Mouse (Mus musculus): ENCODE results near the gene Atp2a2. TPM values are rescaled to one million over a fixed set of nuclear protein-coding genes. Genes with fewer than 3 reads are reported as not detected.
A peak's percentile ranks its signal among the peaks of the same experiment; 100 is the strongest.

The Atp2a2 gene
- total RNA-seq (2021): 100 to 1,000 TPM; 447 to 563 TPM
- long read RNA-seq, experiment 1, full-length matches to known transcripts: 67 of 95 reads
- long read RNA-seq, experiment 1, partial matches to known transcripts: 13 of 95 reads
- long read RNA-seq, experiment 1, other reads (novel, unspliced or antisense): 15 of 95 reads
- long read RNA-seq, experiment 2, full-length matches to known transcripts: 69 of 81 reads
- long read RNA-seq, experiment 2, partial matches to known transcripts: 7 of 81 reads
- long read RNA-seq, experiment 2, other reads (novel, unspliced or antisense): 5 of 81 reads

- DNase-seq (ENCODE audit: low spot score): peak; percentile 84
These were observed at the start of gene Atp2a2 for GRCm38 (mm10) chr5:122502077-122502941. Gene Atp2a2, minus strand, starts transcription at chr5:122502225.

DNA sequence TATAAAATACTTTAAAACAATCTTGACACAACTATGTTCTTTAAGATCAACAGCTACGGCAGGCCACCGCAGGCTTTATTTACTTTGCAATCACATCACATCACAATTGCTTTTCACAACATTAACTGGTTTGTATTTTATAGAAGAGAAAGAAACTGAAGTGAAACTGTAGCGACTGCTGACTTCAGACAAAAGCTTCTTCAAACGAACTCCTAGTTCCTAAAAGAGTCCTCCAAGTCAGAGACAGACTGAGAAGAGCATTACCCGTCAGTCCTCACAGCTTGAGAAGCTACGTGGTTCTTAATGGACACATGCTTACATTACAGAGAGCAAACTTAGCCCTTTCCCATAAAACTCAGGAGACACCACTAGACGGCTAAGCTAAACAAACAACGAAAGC is 48.4 kb upstream of the Atp2a2 start:
- no peak for DNase-seq (ENCODE audit: low spot score)

- no peak for DNase-seq (ENCODE audit: low spot score)
These were observed 46.6 kb upstream of the Atp2a2 start for GRCm38 (mm10) chr5:122548671-122549070.

- no peak for DNase-seq (ENCODE audit: low spot score)
These were observed 45.8 kb upstream of the Atp2a2 start for GRCm38 (mm10) chr5:122547810-122548209.

GRCm38 (mm10) chr5:122547251-122547714 is 45.3 kb upstream of the Atp2a2 start:
- peak; percentile 68 for DNase-seq (ENCODE audit: low spot score)

DNA sequence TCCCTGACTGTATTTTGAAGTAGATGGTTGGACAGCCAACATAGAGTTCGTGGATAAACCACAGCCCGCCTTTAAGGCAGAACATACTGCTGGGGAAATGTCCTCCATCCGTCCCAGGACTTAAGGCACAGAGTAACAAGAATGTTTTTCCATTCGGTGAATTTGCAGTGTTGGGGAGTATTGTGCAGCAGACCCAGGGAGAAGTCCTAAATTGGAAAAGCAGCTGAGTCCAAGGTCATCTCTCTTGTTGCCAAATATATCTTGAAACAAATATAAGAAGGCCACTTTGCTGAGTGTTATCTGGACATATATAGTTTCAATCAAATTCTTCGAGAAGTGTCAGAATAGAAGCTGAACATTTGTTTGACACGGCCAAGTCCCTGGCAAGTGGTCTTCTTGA is 41.4 kb upstream of the Atp2a2 start:
- no peak for DNase-seq (ENCODE audit: low spot score)

DNA sequence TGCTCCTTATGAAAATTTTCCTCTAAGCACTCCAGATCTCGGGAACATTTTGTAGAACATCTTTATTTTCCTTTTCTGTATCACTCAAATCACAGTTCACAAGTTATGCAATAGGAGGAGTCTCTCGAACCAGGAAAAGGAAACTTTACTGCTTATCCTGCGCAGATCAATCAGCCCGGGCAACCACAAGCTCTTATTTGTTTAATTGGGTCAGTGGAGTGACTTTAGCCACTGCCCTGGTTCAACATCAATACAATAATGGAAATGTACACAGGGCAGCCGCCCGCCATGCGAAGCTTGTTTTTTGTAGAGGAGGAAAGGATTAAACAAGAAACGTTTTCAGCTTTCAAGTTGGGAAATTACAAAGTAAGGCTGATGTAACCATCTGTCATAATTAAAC is 39.8 kb upstream of the Atp2a2 start:
- no peak for DNase-seq (ENCODE audit: low spot score)

- no peak for DNase-seq (ENCODE audit: low spot score)
These were observed 36.1 kb upstream of the Atp2a2 start for GRCm38 (mm10) chr5:122538077-122538476.

- DNase-seq (ENCODE audit: low spot score): no peak
These were observed 35.6 kb upstream of the Atp2a2 start for GRCm38 (mm10) chr5:122537654-122538053.

DNA sequence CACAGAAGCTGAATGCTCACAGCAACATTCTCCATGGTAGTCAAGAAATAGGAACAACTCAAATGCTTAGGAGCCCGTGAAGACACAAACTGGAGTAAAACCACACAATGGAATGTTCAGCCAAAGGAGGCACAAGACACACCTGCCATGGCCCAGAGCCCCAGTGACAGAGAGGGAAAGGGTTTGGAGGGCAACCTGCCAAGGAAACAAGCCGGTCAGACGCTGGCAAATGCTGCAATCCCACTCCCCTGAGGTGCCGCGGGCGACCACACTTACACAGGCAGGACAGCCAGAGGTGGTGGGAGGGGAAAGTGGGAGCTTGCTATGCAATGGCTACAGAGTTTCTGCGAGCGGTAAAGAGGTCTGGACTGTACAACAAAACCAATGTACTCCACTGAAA is 31.9 kb upstream of the Atp2a2 start:
- no peak for DNase-seq (ENCODE audit: low spot score)

DNA sequence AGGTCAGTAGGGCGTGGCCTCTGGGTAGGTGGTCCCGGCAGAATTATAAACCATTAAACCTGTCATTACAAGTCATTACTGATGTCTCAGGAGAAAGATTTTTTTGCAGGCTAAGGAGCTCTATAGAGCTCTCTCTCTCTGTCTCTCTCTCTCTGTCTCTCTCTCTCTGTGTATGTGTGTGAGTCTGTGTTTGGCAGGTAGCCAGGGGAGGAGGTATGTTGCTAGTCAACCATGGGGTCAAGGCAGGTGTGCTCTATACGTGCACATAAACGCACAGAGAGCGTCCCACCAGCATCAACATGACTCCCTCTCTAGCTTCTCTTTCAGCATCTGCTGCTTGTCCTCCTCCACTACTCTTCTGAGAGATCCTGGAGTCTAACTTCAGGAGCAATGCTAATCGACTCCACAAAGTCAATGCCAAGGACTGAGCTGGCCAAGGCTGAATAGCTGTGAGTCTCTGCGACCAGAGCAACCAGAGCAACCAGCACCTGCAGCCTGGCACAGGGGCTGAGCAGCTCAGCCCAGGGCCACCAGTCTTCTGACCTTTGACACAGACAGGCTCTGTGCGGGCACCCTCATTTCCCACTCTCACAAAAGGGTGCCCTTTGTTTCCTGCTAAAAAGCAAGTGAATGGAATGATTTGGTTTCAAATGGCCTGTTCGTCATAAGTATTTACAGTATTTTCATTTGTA is 28.0 kb upstream of the Atp2a2 start:
- no peak for DNase-seq (ENCODE audit: low spot score)

- peak; percentile 69 for DNase-seq (ENCODE audit: low spot score)
These were observed 27.3 kb upstream of the Atp2a2 start for GRCm38 (mm10) chr5:122529316-122529715.

DNA sequence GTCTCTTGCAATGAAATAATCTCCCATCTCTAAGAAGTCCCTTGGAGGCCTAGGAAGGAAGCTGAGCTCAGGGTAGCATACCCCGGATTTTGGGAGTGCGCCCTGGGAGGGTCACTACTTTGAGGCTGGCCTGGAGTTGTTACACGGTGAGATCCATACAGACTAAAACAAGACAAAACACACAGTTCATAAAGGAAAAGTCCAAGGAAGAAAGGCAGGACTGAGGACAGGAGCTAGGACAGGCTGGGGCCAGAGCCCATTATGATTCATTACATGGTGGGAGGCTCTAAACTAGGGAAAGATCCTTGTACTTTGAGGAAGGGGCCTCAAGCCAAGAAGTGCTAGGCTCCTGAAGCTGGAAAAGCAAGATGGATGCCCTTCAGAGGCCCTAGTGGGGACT is 26.6 kb upstream of the Atp2a2 start:
- no peak for DNase-seq (ENCODE audit: low spot score)

DNA sequence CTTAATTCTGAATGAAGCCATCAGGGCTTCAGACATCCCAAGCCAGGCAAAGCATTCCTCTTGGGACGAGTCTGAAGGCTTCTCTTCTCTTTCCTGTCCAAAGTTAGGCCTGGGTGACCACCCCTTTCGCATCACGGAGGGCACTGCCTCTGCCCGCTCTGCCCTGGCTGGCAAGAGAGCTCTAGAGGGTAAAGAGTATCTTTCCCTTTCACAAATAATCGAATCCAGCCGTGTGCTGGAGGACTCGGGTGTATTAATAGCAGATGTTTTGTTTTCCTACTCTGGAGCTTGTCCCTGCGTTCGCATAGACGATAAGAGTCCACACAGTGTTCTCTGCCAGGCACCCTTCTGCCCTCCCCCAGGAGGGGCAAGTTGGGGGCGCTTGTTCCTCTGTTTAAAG is 25.7 kb upstream of the Atp2a2 start:
- no peak for DNase-seq (ENCODE audit: low spot score)

DNA sequence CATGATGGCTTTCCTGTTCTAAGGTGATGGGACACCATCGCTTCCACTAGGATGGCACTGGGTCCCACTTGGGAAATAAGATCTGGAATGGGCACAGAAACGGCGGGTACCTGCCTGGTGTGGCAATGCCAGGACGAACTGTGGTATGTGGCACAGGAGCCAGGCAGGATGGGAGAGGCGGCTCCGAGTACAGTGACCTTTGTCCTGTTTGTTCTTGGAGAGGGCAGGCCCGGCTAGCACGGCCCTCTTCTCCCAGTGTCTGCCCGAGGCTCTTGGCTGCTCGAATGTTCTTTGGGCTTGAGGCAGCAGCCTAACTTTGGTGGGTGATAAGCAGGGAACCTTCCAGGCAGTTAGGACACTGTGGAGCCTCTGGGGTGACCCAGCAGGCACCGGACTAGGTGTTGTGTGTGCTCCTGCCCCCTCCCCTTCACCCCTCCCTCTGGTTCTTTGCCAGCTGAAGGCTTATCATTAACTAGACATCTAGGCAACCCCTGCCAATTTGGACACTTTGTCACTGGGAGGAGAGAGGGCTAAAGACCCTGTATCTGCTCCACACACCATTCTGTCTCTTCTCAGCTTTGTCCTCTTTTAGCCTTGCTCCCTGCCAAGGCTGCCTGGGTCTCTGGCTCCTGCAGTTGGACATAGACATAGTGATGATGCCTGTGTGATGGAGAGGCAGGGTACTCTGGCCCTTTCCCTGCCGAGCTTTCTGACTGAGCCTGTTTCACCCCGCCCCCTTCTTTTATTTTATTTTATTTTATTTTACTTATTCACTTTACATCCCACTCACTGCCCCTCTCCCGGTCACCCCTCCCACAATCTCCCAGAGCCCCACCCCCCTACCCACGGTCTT is 25.1 kb upstream of the Atp2a2 start:
- no peak for DNase-seq (ENCODE audit: low spot score)

DNA sequence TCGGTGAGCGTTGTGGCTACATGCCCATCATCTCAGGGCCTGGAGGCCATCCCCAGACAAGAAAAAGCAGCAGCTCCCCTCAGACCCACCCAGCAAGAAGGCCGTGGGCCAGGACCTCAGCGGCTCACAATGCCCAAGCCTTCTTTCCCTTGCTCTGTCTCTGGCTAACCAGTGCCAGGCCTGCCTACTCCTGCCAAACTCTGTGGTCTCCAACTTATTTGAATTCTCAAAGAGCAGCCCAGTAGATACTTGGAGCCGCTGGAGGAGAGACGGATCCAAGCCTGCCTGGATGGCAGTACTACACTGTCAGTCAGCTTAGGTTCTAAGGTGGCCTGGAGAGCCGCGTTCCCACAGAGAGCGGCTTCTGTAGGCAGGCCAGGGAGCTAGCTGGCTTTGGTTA is 24.4 kb upstream of the Atp2a2 start:
- DNase-seq (ENCODE audit: low spot score): no peak

- no peak for DNase-seq (ENCODE audit: low spot score)
These were observed 23.4 kb upstream of the Atp2a2 start for GRCm38 (mm10) chr5:122525238-122525931.

DNA sequence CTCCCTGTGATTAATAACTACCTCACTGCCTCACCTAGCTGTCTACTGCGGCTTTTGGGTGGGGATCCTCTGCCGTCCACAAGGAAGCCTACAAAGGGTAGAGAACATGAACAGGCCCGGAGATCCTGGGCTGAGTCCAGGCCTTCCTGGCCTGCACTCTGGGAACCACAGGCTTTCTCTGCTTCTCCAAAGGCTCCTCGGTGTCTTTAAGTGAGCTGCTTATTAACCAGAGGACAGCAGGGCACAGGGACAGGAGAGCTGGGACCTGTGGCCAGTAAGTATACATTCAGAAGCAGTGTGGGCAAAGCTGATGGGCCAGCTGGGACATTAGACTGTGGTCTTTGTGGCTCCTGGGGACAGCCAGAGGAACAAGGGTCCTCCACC is 22.8 kb upstream of the Atp2a2 start:
- no peak for DNase-seq (ENCODE audit: low spot score)

GRCm38 (mm10) chr5:122524244-122524643 is 22.2 kb upstream of the Atp2a2 start:
- DNase-seq (ENCODE audit: low spot score): no peak

- no peak for DNase-seq (ENCODE audit: low spot score)
These were observed 19.1 kb upstream of the Atp2a2 start for GRCm38 (mm10) chr5:122521130-122521473.
